Mouse (Mus musculus): Measurements from ENCODE around the gene Ptk7. TPM values are rescaled to one million over a fixed set of nuclear protein-coding genes. Genes with fewer than 3 reads are reported as not detected.
A peak's percentile ranks its signal among the peaks of the same experiment; 100 is the strongest.
"Not testable (repeated sequence)": the region's sequence is repeated elsewhere in the genome, so short reads cannot be mapped to it uniquely, and the experiment has no call there.

Gene Ptk7
- polyA plus RNA-seq, 1 experiment from 2014 or later, result 20.0 TPM

DNA sequence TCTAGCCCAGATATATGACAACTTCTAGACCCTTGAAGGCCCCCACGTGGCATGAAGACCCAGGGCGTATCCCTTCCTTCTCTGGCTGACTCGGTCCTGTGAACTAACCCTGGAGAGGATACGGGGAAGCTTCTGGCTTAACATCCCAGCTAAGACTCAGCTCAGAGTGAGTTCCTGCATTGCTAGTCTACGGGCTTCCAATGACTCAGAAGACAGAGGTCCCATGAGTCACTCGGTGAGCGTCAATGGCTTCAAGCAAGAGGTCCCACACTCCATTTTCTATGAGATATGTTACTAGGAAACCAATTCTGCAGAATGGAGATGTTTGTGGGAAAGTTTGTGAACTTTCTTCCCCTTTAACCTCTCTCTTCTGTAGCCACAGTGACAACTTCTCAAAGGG, 54.8 kb downstream of the Ptk7 start:
- Histone ChIP-seq H3K36me3 (ENCODE audit: control insufficient read depth, insufficient read depth, low read length) (peaks cover 87% of the 10 kb centered on the region), H3K4me3 (replicated peaks; ENCODE audit: low read depth, low read length) (no peak overlapping the region), H3K27me3 (ENCODE audit: control insufficient read depth, insufficient read depth, low read length) (no peaks in the 10 kb centered on the region), H3K27ac (replicated peaks; ENCODE audit: low read depth, low read length) (no peak overlapping the region), H3K9me3 (ENCODE audit: control insufficient read depth, low read length) (no peaks in the 10 kb centered on the region), H3K4me1 (ENCODE audit: control insufficient read depth, insufficient read depth, low read length) (no peaks in the 10 kb centered on the region), H3K9ac (replicated peaks; ENCODE audit: low read length) (no peak overlapping the region), H3K4me2 (ENCODE audit: low read length) (no peak overlapping the region)
- WGBS, result 93% methylated on average over 7 of the region's 7 CpGs
- DNase-seq (no peak), ATAC-seq (ENCODE audit: low FRiP score, low TSS enrichment) (no peak)

DNA sequence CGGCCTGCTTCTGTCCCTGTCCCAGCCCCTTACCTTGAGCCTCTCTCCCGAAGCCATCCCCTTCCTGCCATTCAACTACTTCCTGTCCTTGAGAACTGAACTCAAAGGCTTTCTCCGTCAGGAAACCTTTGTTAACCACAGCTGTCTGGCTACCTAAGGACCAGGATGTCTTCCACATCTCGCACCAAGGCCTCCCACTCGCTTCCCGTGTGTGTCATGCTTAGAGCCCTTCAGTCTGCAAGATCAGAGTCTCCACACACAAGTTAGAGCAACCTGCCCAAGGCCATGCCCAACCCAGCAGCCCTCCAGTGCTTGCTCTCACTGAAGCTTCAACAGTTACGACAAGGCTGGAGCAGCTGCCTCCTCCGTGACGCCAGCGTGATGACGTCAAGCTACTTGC, 58.3 kb downstream of the Ptk7 start:
- no peaks in the 10 kb centered on the region for H3K4me1 ChIP-seq (ENCODE audit: control insufficient read depth, insufficient read depth, low read length)
- H3K27ac ChIP-seq (replicated peaks; ENCODE audit: low read depth, low read length), result no peak overlapping the region
- DNase-seq, result no peak
- H3K27me3 ChIP-seq (ENCODE audit: control insufficient read depth, insufficient read depth, low read length), result no peaks in the 10 kb centered on the region
- no peak overlapping the region for H3K4me3 ChIP-seq (replicated peaks; ENCODE audit: low read depth, low read length)
- H3K9ac ChIP-seq (replicated peaks; ENCODE audit: low read length), result no peak overlapping the region
- 96% methylated on average over 11 of the region's 11 CpGs for WGBS
- H3K9me3 ChIP-seq (ENCODE audit: control insufficient read depth, low read length), result no peaks in the 10 kb centered on the region
- no peak for ATAC-seq (ENCODE audit: low FRiP score, low TSS enrichment)
- H3K4me2 ChIP-seq (ENCODE audit: low read length), result no peak overlapping the region
- peaks cover 87% of the 10 kb centered on the region for H3K36me3 ChIP-seq (ENCODE audit: control insufficient read depth, insufficient read depth, low read length)

DNA sequence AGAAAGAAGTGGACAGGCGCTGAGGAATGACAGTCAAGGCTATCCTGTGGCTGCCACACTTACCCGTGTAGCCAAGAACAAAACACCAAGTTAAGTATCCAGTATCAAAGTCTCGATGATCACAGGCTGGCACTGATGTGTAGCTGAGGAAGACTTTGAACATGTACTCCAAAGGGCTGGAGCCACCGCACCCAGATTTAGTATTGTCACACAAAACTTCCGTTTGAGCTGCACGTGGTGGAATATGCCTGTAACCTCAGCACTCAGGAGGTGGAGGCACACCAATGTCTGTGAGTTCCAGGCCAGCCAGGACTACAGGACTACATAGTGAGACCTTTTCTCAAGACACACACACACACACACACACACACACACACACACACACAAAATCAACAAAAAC, 70.2 kb downstream of the Ptk7 start:
- peaks cover 5% of the 10 kb centered on the region; the same call in 1 of the 2 replicates for H3K36me3 ChIP-seq (ENCODE audit: control insufficient read depth, insufficient read depth, low read length)
- H3K27ac ChIP-seq (replicated peaks; ENCODE audit: low read depth, low read length), result no peak overlapping the region
- no peak for ATAC-seq (ENCODE audit: low FRiP score, low TSS enrichment)
- H3K4me3 ChIP-seq (replicated peaks; ENCODE audit: low read depth, low read length), result no peak overlapping the region
- no peak overlapping the region for H3K4me2 ChIP-seq (ENCODE audit: low read length)
- H3K27me3 ChIP-seq (ENCODE audit: control insufficient read depth, insufficient read depth, low read length), result no peaks in the 10 kb centered on the region
- H3K9ac ChIP-seq (replicated peaks; ENCODE audit: low read length), result no peak overlapping the region
- 92% methylated on average over 6 of the region's 6 CpGs for WGBS
- no peak for DNase-seq
- H3K9me3 ChIP-seq (ENCODE audit: control insufficient read depth, low read length), result no peaks in the 10 kb centered on the region
- peaks cover 12% of the 10 kb centered on the region for H3K4me1 ChIP-seq (ENCODE audit: control insufficient read depth, insufficient read depth, low read length)

DNA sequence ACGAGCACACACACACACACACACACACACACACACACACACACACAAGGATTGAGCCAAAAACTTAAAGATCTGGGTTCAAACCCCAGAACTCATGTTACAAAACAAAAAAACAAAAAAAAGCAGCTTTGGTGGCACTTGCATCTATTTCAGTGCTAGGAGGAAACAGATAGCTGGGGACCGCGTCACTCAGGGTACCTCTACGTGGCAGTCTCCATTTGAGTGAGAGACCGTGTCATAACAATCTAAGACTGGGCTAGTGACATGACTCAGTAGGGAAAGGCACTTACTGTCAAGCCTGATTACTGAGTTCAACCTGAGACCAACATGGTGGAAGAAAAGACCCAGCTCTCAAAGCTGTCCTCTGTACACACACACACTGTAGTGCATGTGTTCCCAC, 71.2 kb downstream of the Ptk7 start:
- Histone ChIP-seq H3K36me3 (ENCODE audit: control insufficient read depth, insufficient read depth, low read length) (no peaks in the 10 kb centered on the region), H3K4me2 (ENCODE audit: low read length) (no peak overlapping the region), H3K4me1 (ENCODE audit: control insufficient read depth, insufficient read depth, low read length) (peaks cover 22% of the 10 kb centered on the region), H3K9ac (replicated peaks; ENCODE audit: low read length) (no peak overlapping the region), H3K9me3 (ENCODE audit: control insufficient read depth, low read length) (no peaks in the 10 kb centered on the region), H3K4me3 (replicated peaks; ENCODE audit: low read depth, low read length) (no peak overlapping the region), H3K27ac (replicated peaks; ENCODE audit: low read depth, low read length) (no peak overlapping the region), H3K27me3 (ENCODE audit: control insufficient read depth, insufficient read depth, low read length) (no peaks in the 10 kb centered on the region)
- DNase-seq, result no peak
- WGBS, result 90% methylated on average over 5 of the region's 5 CpGs
- no peak for ATAC-seq (ENCODE audit: low FRiP score, low TSS enrichment)

DNA sequence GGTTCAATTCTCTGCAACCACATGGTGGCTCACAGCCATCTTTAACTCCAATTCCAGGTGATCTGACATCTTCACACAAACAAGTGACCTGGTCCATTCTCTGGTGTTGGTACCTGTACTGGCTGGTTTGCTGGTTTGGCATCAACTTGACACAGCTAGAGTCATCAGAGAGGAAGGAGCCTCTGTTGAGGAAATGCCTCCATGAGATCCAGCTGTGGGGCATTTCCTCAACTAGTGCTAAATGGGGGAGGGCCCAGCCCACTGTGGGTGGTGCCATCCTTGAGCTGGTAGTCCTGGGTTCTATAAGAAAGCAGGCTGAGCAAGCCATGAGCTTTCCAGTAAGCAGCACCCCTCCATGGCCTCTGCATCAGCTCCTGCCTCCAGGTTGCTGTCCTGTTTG, 72.0 kb downstream of the Ptk7 start:
- not testable (repeated sequence) for H3K4me2 ChIP-seq (ENCODE audit: low read length); H3K36me3 ChIP-seq (ENCODE audit: control insufficient read depth, insufficient read depth, low read length); ATAC-seq (ENCODE audit: low FRiP score, low TSS enrichment); DNase-seq; H3K27me3 ChIP-seq (ENCODE audit: control insufficient read depth, insufficient read depth, low read length); H3K9me3 ChIP-seq (ENCODE audit: control insufficient read depth, low read length); H3K4me3 ChIP-seq (replicated peaks; ENCODE audit: low read depth, low read length)
- H3K9ac ChIP-seq (replicated peaks; ENCODE audit: low read length), result peak overlapping the region; percentile 30; the same call in 1 of the 2 replicates
- H3K4me1 ChIP-seq (ENCODE audit: control insufficient read depth, insufficient read depth, low read length), result peaks cover 27% of the 10 kb centered on the region
- 0 out of 2 replicates have a peak overlapping the region, but pooled peaks have one; percentile 91 for H3K27ac ChIP-seq (replicated peaks; ENCODE audit: low read depth, low read length)

DNA sequence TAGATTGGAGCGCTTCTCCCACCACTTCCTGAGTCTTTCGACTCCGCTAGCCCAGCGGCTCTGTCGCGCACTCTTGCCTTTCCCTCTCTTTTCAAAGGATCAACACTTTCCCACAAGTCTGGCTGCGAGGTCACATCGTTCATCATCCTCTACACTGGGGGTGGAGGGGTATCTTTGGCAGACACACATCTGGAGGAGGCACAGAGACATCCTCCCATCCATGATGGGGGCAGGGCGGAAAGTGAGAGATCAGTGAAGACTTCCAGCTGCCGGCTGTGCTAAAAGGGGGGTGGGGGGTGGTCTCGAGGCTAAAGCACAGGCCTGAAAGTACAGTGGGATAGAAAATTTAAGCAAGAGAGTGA, 72.7 kb downstream of the Ptk7 start:
- peak overlapping the region; percentile 30; the same call in 1 of the 2 replicates for H3K9ac ChIP-seq (replicated peaks; ENCODE audit: low read length)
- WGBS, result under 1% methylated on average over 11 of the region's 11 CpGs
- peak; percentile 59 for DNase-seq

DNA sequence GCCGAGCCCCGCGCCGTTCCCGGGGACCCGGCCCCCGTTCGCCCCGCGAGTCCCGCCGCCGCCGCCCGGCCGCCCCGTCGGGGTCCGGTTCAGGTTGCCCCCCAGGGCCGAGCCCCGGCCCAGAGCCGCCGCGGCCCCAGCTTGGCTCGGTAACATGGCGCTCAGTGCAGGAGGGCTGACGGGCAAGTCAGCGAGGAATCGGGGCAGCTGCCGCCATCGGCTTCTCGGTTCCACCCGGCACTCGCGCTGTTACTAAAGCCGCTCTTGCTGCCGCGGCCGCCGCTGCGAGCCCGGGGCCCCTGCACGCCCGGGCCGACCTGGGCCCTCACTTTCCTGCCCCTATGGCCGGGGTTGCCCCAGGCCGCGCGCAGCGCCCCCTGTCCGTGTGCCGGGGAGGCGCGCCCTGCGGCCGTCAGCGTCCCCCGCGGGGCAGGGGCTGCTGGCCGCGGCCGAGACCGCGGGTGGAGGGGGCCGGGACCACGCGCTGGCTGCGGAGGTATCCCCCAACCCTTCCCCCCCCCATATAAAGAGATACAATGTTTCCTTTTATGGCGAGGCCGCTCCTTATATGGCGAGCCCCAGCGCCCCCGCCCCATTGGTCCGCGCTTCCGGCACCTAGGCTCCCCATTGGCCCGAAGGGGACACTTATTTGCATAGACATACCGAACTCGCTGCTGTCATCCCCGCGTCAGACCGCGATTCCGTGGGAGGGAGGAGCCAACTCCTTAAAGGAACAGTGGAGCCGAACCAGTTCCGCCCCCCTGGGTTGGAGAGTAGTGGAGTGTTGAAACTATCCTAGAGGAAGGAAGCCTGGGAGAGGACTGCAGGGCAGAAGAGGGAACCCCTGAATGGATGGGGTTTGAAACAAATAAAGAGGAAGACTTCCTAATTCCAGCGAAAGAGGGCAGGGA, 73.4 kb downstream of the Ptk7 start, which contains the start of gene Srf:
Gene Srf (minus strand): TSS at position 503 of the 911 bp plus-strand sequence.
- ATAC-seq (ENCODE audit: low FRiP score, low TSS enrichment), result peak; percentile 94
- H3K27ac ChIP-seq (replicated peaks; ENCODE audit: low read depth, low read length), result peak within 1 kb of the TSS; percentile 91
- H3K27me3 ChIP-seq (ENCODE audit: control insufficient read depth, insufficient read depth, low read length), result no peaks in the 10 kb centered on the region
- H3K4me1 ChIP-seq (ENCODE audit: control insufficient read depth, insufficient read depth, low read length), result peaks cover 29% of the 10 kb centered on the region
- peak within 1 kb of the TSS; percentile 96 for H3K4me3 ChIP-seq (replicated peaks; ENCODE audit: low read depth, low read length)
- H3K9ac ChIP-seq (replicated peaks; ENCODE audit: low read length), result peak within 1 kb of the TSS; percentile 96
- under 1% methylated on average over 87 of the region's 87 CpGs for WGBS
- DNase-seq, result peak; percentile 99
- H3K36me3 ChIP-seq (ENCODE audit: control insufficient read depth, insufficient read depth, low read length), result peaks cover 12% of the 10 kb centered on the region
- H3K9me3 ChIP-seq (ENCODE audit: control insufficient read depth, low read length), result no peaks in the 10 kb centered on the region
- peak within 1 kb of the TSS; percentile 94 for H3K4me2 ChIP-seq (ENCODE audit: low read length)

More for the DNA sequence above, 72.7 kb downstream of the Ptk7 start:
- Histone ChIP-seq H3K4me3 (replicated peaks; ENCODE audit: low read depth, low read length) (peak overlapping the region; percentile 96), H3K27ac (replicated peaks; ENCODE audit: low read depth, low read length) (peak overlapping the region; percentile 91), H3K36me3 (ENCODE audit: control insufficient read depth, insufficient read depth, low read length) (peaks cover 5% of the 10 kb centered on the region), H3K4me2 (ENCODE audit: low read length) (peak overlapping the region; percentile 94), H3K4me1 (ENCODE audit: control insufficient read depth, insufficient read depth, low read length) (peaks cover 29% of the 10 kb centered on the region), H3K9me3 (ENCODE audit: control insufficient read depth, low read length) (no peaks in the 10 kb centered on the region), H3K27me3 (ENCODE audit: control insufficient read depth, insufficient read depth, low read length) (no peaks in the 10 kb centered on the region)
- ATAC-seq (ENCODE audit: low FRiP score, low TSS enrichment), result 0 out of 2 replicates have a peak, but pooled peaks have one; percentile 1

DNA sequence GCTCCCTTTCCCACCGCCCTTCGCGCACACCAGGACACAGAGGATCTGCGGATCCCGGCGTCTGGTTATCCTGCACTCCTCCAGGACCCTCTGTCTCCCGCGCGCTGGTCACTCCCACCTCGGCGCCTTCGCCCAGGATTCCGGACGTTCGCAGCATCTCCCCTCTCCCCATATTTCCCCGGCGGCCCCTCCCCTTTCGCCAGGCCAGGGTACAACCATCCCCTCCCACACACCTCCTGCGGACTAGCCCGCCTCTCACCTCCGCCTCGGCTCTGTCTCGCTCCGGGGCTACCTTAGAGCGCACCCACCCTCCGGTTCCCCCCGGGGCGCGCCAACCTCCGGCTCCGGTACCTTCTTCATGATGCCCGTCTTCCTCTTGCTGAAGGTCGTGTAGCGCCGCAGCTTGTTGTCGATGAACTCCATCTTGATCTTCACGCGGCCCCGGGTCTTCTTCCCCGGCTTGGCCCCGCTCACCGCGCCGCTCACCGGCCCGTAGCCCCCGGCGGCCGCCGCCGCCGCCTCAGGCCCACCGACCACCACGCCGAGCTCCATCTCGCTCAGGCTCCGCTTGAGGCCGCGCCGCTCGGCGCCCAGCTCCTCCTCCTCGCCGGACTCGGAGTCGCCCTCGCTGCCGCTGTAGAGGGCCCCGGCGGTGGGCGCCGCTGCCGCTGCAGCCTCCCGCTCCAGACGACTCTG, 74.2 kb downstream of the Ptk7 start:
- Histone ChIP-seq H3K4me3 (replicated peaks; ENCODE audit: low read depth, low read length) (peak overlapping the region; percentile 96), H3K4me1 (ENCODE audit: control insufficient read depth, insufficient read depth, low read length) (peaks cover 29% of the 10 kb centered on the region), H3K9me3 (ENCODE audit: control insufficient read depth, low read length) (no peaks in the 10 kb centered on the region), H3K27me3 (ENCODE audit: control insufficient read depth, insufficient read depth, low read length) (no peaks in the 10 kb centered on the region), H3K27ac (replicated peaks; ENCODE audit: low read depth, low read length) (peak overlapping the region; percentile 91), H3K4me2 (ENCODE audit: low read length) (peak overlapping the region; percentile 94), H3K36me3 (ENCODE audit: control insufficient read depth, insufficient read depth, low read length) (peaks cover 20% of the 10 kb centered on the region), H3K9ac (replicated peaks; ENCODE audit: low read length) (peak overlapping the region; percentile 96)
- peak; percentile 3; the same call in 1 of the 2 replicates for ATAC-seq (ENCODE audit: low FRiP score, low TSS enrichment)
- WGBS, result under 1% methylated on average over 75 of the region's 75 CpGs
- peak; percentile 72 for DNase-seq

Measured in midbrain, embryonic 14.5 days (tissue).